Mouse (Mus musculus) cortical plate, adult 2 months (tissue): ENCODE results near the gene Nol4l.
"Not testable (repeated sequence)": the region's sequence is repeated elsewhere in the genome, so short reads cannot be mapped to it uniquely, and the experiment has no call there.

Source experiments
- CTCF ChIP-seq: fragments of 200-500 bp; IDR thresholded peaks from 2 replicates; pipeline ENCODE4 v1.5.1; 2011; ENCODE audit warnings: mild to moderate bottlenecking, control low read depth, low read length; ENCODE audit not compliant: insufficient read depth; ENCODE audit errors: extremely low read depth
- POLR2A ChIP-seq: fragments of 200-500 bp; IDR thresholded peaks from 2 replicates; pipeline ENCODE4 v1.6.1; 2011; ENCODE audit warnings: mild to moderate bottlenecking, low read length, control low read depth; ENCODE audit not compliant: insufficient read depth; ENCODE audit errors: extremely low read depth

- not testable (repeated sequence) for TF ChIP-seq POLR2A, CTCF
Observed at GRCm38 (mm10) chr2:153495391-153495790, 34.4 kb downstream of the Nol4l start.
